Mouse (Mus musculus) ES-E14 (cell line): ENCODE data around the gene Ascc1. TPM values are rescaled to one million over a fixed set of nuclear protein-coding genes. Genes with fewer than 3 reads are reported as not detected.

ENCODE experiments used
- DNase-seq: peaks from one replicate; pipeline ENCODE4 v3.0.0-alpha.2; 2013; ENCODE audit warnings: low read depth, low spot score
- H3K27ac ChIP-seq: 2 replicates; pipeline ENCODE4 v1.5.1; 2012; ENCODE audit warnings: low read depth, mild to moderate bottlenecking, low read length, moderate library complexity, mixed read lengths; ENCODE audit not compliant: poor library complexity, insufficient read depth, severe bottlenecking
- H3K36me3 ChIP-seq: 2 replicates; pipeline ENCODE4 v1.6.1; 2012; ENCODE audit warnings: mild to moderate bottlenecking, low read length, moderate library complexity, mixed read lengths; ENCODE audit not compliant: control insufficient read depth, poor library complexity, insufficient read depth, severe bottlenecking
- H3K4me1 ChIP-seq, 2 experiments: fragments of 150-350 bp in 1 of 2; sonication (generic) in 1 of 2; 2 replicates each; pipeline ENCODE4 v1.6.1; 2012; ENCODE audit warnings: low read length in 2 of 2, mild to moderate bottlenecking in 1 of 2, mixed read lengths in 1 of 2; ENCODE audit not compliant: control insufficient read depth in 2 of 2, insufficient read depth in 2 of 2, poor library complexity in 1 of 2
- H3K4me3 ChIP-seq, 2 experiments: fragments of 150-350 bp in 1 of 2; sonication (generic) in 1 of 2; 2 replicates each; pipeline ENCODE4 v1.5.1; 2012; ENCODE audit warnings: low read length in 2 of 2, low read depth in 1 of 2, mild to moderate bottlenecking in 1 of 2, mixed read lengths in 1 of 2; ENCODE audit not compliant: insufficient read depth in 1 of 2, poor library complexity in 1 of 2, severe bottlenecking in 1 of 2
- H3K9ac ChIP-seq: 2 replicates; pipeline ENCODE4 v1.6.1; 2012; ENCODE audit warnings: low read depth, mild to moderate bottlenecking, low read length, mixed read lengths; ENCODE audit not compliant: poor library complexity, insufficient read depth, severe bottlenecking
- H3K9me3 ChIP-seq: fragments of 150-350 bp; sonication (generic); 2 replicates; pipeline ENCODE4 v1.6.1; 2012; ENCODE audit warnings: low read depth, mild to moderate bottlenecking, low read length; ENCODE audit not compliant: control insufficient read depth, insufficient read depth
- CHD2 ChIP-seq: IDR thresholded peaks from 2 replicates; pipeline ENCODE4 v1.6.1; 2014; ENCODE audit warnings: mild to moderate bottlenecking, low read depth, low read length, inconsistent platforms
- HCFC1 ChIP-seq: IDR thresholded peaks from 2 replicates; pipeline ENCODE4 v1.6.1; 2012; ENCODE audit warnings: low read length, inconsistent platforms, borderline replicate concordance; ENCODE audit not compliant: insufficient read depth
- MAFK ChIP-seq: IDR thresholded peaks from 2 replicates; pipeline ENCODE4 v1.6.1; 2014; ENCODE audit warnings: mild to moderate bottlenecking, low read depth, low read length, inconsistent platforms; ENCODE audit not compliant: insufficient read depth
- ZC3H11A ChIP-seq: IDR thresholded peaks from 2 replicates; pipeline ENCODE4 v1.6.1; 2012; ENCODE audit warnings: low read depth, mild to moderate bottlenecking, inconsistent platforms, low read length, borderline replicate concordance
- ZNF384 ChIP-seq: IDR thresholded peaks from 2 replicates; pipeline ENCODE4 v1.6.1; 2012; ENCODE audit warnings: low read depth, low read length, inconsistent platforms
- in situ Hi-C, 2 experiments: fragments of 600-800 bp; cut with MboI; formaldehyde crosslinking; loops; one replicate each; pipeline ENCODE4 v1.15.1; 2025; ENCODE audit warnings: low sequenced_read_pairs in 2 of 2, inconsistent platforms in 1 of 2; ENCODE audit not compliant: unreplicated experiment in 2 of 2
- total RNA-seq: library from RNA; depleted of rRNA; stranded (reverse); fragments of 300-350 nt; gene quantifications from 2 replicates; pipeline ENCODE4 v1.2.3, GENCODE M21; 2012

Gene Ascc1
- total RNA-seq, 1 experiment: 18.8 TPM

DNA sequence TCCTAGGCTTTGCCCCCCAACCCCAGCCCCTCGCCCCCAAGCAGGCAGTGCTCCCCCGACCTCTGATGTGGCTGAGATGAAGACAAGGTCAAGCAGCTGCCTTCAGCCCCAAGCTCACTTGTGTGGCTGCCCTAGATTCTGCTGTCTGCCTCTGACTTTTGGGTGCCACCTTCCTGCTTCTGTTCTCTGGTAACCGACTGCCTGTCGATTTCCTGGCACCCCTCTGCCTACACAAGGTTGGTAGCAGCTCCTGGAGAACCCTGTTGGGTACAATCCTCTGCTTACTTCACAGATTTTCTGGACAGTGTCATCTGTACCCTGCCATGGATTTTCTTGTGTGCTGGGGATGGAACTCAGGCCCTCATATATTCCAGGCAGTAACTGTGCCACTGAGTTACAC, 21.3 kb upstream of the Ascc1 start:
- in situ Hi-C loops: no loop called here
- Histone ChIP-seq H3K9me3 (no peaks in the 10 kb centered on the region), H3K27ac (no peak overlapping the region), H3K4me1 (peaks cover 2 to 27% of the 10 kb centered on the region in 2 experiments; a peak in 2 of 4 replicates), H3K9ac (no peak overlapping the region), H3K4me3 (no peak overlapping the region), H3K36me3 (peaks cover 2% of the 10 kb centered on the region; the same call in 1 of the 2 replicates)
- no peak for TF ChIP-seq ZC3H11A
- DNase-seq: no peak

DNA sequence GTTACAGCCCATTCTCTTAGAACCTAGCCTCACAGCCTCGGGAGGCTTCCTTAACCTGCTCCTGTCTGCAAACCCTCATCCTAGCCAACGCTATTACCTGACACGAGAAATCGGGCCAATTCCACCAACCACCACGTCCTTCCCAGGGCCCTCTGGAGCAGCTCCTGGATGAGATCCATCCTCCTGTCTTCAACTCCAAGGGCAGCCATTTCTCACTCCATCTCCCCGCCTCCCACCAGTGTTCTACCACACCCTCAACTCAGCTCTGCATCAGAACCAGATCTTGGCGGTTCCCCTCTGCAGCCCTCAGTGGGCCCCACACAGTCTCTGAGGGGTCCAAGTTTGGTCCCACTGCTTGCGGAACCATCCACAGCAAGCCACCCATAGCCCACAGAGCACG, 20.8 kb upstream of the Ascc1 start:
- no peak overlapping the region for H3K9ac ChIP-seq
- no peak for TF ChIP-seq ZC3H11A
- TF ChIP-seq CHD2: no peak
- TF ChIP-seq MAFK: no peak
- no peak for TF ChIP-seq HCFC1
- no peak for TF ChIP-seq ZNF384
- H3K27ac ChIP-seq: no peak overlapping the region
- peaks cover 2% of the 10 kb centered on the region; the same call in 1 of the 2 replicates for H3K36me3 ChIP-seq
- no peaks in the 10 kb centered on the region for H3K9me3 ChIP-seq
- DNase-seq: no peak
- H3K4me3 ChIP-seq: no peak overlapping the region
- in situ Hi-C loops: no loop called here
- peaks cover 1 to 23% of the 10 kb centered on the region in 2 experiments; a peak in 2 of 4 replicates for H3K4me1 ChIP-seq

DNA sequence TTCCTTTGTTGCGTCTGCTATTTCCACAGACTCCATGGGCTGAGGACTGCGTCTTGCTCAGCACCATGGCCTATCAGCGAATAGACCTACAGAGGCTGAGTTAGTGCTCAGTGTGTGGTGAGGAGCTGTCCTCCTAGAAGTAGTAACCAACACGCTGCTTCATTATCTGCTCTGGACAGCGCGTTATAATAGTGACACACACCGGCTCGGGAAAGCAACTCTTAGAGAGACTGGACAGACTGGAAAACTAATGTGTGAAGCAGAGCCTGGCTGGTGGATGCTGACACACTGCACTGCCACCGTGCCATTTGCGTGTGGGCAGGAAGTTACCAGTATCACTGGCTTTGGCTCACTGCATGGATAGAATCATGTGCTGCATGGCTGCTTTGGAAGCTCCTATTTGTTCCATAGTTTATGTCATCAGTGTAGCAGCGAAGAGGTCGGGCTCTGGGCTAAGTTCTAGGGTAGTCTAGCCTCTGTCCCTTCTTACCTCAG, 20.2 kb upstream of the Ascc1 start:
- in situ Hi-C loops: no loop called here
- Histone ChIP-seq H3K4me3 (no peak overlapping the region), H3K36me3 (peaks cover 3% of the 10 kb centered on the region; the same call in 1 of the 2 replicates), H3K4me1 (peaks cover 0 to 19% of the 10 kb centered on the region in 2 experiments; a peak in 2 of 4 replicates), H3K27ac (no peak overlapping the region), H3K9ac (no peak overlapping the region), H3K9me3 (no peaks in the 10 kb centered on the region)
- TF ChIP-seq ZNF384 (no peak), CHD2 (no peak), ZC3H11A (no peak), HCFC1 (no peak)
- DNase-seq: no peak

DNA sequence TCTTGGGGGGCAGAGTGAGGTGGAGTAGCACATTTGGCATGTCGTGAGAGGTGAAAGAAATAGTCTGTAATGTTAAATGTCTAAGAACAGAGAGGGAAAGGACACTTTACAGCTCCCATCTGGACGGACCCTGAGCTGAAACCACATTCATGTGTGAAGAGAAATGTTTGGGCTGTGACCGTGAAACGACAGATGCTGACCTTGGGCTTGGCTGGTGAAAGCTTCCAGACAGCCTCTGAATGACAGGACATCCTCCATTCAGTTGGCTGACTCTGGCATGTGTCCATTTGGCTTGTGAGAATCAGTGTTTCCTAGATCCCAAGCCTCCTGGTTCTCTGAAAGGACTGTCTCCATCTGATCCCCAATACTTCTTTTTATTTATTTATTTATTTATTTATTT, 14.6 kb upstream of the Ascc1 start:
- Histone ChIP-seq H3K4me1 (no peaks in the 10 kb centered on the region), H3K9me3 (no peaks in the 10 kb centered on the region), H3K9ac (no peak overlapping the region), H3K36me3 (peaks cover 27% of the 10 kb centered on the region), H3K27ac (no peak overlapping the region), H3K4me3 (no peak overlapping the region)
- in situ Hi-C loops: no loop called here
- DNase-seq: no peak
- TF ChIP-seq MAFK (no peak), CHD2 (no peak), ZC3H11A (no peak), HCFC1 (no peak), ZNF384 (no peak)

DNA sequence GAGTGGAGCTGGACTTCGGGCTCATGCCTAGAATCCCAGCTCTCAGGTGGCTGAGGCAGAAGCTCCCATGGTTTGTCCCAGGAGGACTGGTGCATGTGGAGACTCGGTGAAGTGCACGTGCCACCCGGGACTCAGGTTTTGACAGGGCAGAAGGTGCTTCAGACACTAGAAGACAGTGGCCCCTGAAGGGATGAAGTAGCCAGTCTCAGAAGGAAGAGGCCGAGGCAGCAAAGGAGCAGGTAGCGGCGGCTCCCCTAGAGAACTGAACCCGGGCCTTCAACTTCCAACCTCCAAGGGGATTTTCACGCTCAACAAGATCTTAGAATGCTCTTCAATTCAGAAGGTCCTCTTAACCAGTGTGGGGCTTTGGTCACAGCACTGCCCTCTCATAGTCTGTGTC, 12.2 kb upstream of the Ascc1 start:
- H3K9me3 ChIP-seq: no peaks in the 10 kb centered on the region
- H3K4me1 ChIP-seq: no peaks in the 10 kb centered on the region
- no peak overlapping the region for H3K9ac ChIP-seq
- no peak for DNase-seq
- peaks cover 27% of the 10 kb centered on the region for H3K36me3 ChIP-seq
- no peak overlapping the region for H3K27ac ChIP-seq
- in situ Hi-C loops: no loop called here
- TF ChIP-seq HCFC1 (no peak), MAFK (no peak), ZC3H11A (no peak)
- no peak overlapping the region for H3K4me3 ChIP-seq
